Mouse (Mus musculus) stomach, embryonic 16.5 days (tissue): Measurements from ENCODE around the gene Abcb11. TPM values are rescaled to one million over a fixed set of nuclear protein-coding genes. Genes with fewer than 3 reads are reported as not detected.
"Not testable (repeated sequence)": the region's sequence is repeated elsewhere in the genome, so short reads cannot be mapped to it uniquely, and the experiment has no call there.

Experiments used
- ATAC-seq: fragments of 200-750 bp; cut with Nextera tagmentation; 2 replicates; pipeline ENCODE4 v1.8.0; 2017; ENCODE audit warnings: moderate number of reproducible peaks, moderate TSS enrichment; ENCODE audit not compliant: insufficient read depth, low FRiP score
- H3K27ac ChIP-seq: fragments of 300-500 bp; sonication (generic); 2 replicates; pipeline ENCODE4 v1.5.1; 2014; ENCODE audit warnings: low read length
- H3K27me3 ChIP-seq: fragments of 300-500 bp; sonication (generic); 2 replicates; pipeline ENCODE4 v1.6.1; 2014; ENCODE audit warnings: low read length, control low read depth, mixed read lengths; ENCODE audit not compliant: control insufficient read depth, insufficient read depth
- H3K36me3 ChIP-seq: fragments of 300-500 bp; sonication (generic); 2 replicates; pipeline ENCODE4 v1.6.1; 2014; ENCODE audit warnings: low read length; ENCODE audit not compliant: control insufficient read depth, insufficient read depth
- H3K4me1 ChIP-seq: fragments of 300-500 bp; sonication (generic); 2 replicates; pipeline ENCODE4 v1.6.1; 2014; ENCODE audit warnings: low read length, control low read depth, mixed read lengths; ENCODE audit not compliant: control insufficient read depth, insufficient read depth
- H3K4me2 ChIP-seq: fragments of 300-500 bp; sonication (generic); 2 replicates; pipeline ENCODE4 v1.6.1; 2014; ENCODE audit warnings: low read depth, low read length, mixed read lengths
- H3K4me3 ChIP-seq: fragments of 300-500 bp; sonication (generic); replicated peaks from 2 replicates; pipeline ENCODE4 v1.5.1; 2014; ENCODE audit warnings: mild to moderate bottlenecking, low read length
- H3K9ac ChIP-seq: fragments of 300-500 bp; sonication (generic); 2 replicates; pipeline ENCODE4 v1.6.1; 2014; ENCODE audit warnings: low read length
- H3K9me3 ChIP-seq: fragments of 300-500 bp; sonication (generic); replicated peaks from 2 replicates; pipeline ENCODE4 v1.6.1; 2016; ENCODE audit warnings: low read length, control low read depth; ENCODE audit not compliant: control insufficient read depth
- WGBS: fragments of 180-500 bp; shearing (Covaris S2); extraction: QIAGEN DNeasy Blood & Tissue Kit; methylation state at CpG from one replicate; pipeline ENCODE4 v1.1.7; 2014; 5-methylcytosine and 5-hydroxymethylcytosine counted together
- polyA plus RNA-seq: library from polyadenylated mRNA; unstranded; fragments of >200 nt; fragmentation: Nextera tagmentation; extraction: Ambion mirVana; gene quantifications from 2 replicates; pipeline ENCODE4 v1.2.1, GENCODE M21; 2015

Abcb11 gene
- polyA plus RNA-seq, 1 experiment from 2014 or later, result 1.1 TPM

- not testable (repeated sequence) for H3K27ac ChIP-seq, H3K4me3 ChIP-seq, H3K9ac ChIP-seq, H3K9me3 ChIP-seq, H3K4me2 ChIP-seq, ATAC-seq, H3K4me1 ChIP-seq, H3K36me3 ChIP-seq, H3K27me3 ChIP-seq
- WGBS, result 90% methylated on average over 5 of the region's 6 CpGs
These were observed 41.8 kb downstream of the Abcb11 start for GRCm38 (mm10) chr2:69300568-69300967.

- Histone ChIP-seq H3K36me3 (no peaks in the 10 kb centered on the region), H3K27ac (no peak overlapping the region)
- ATAC-seq, result no peak
These were observed 47.9 kb downstream of the Abcb11 start for GRCm38 (mm10) chr2:69294508-69294907.

GRCm38 (mm10) chr2:69288989-69289388 is 53.4 kb downstream of the Abcb11 start:
- no peak overlapping the region for H3K9ac ChIP-seq
- no peak overlapping the region for H3K4me3 ChIP-seq
- no peaks in the 10 kb centered on the region for H3K9me3 ChIP-seq
- ATAC-seq, result no peak
- no peaks in the 10 kb centered on the region for H3K36me3 ChIP-seq
- H3K4me1 ChIP-seq, result no peaks in the 10 kb centered on the region
- H3K27ac ChIP-seq, result no peak overlapping the region
- 60% methylated on average over 5 of the region's 5 CpGs for WGBS
- no peak overlapping the region for H3K4me2 ChIP-seq
- no peaks in the 10 kb centered on the region for H3K27me3 ChIP-seq

More at GRCm38 (mm10) chr2:69294508-69294907, 47.9 kb downstream of the Abcb11 start:
- Histone ChIP-seq H3K9ac (no peak overlapping the region), H3K4me2 (no peak overlapping the region), H3K4me1 (no peaks in the 10 kb centered on the region), H3K4me3 (no peak overlapping the region), H3K27me3 (no peaks in the 10 kb centered on the region), H3K9me3 (no peaks in the 10 kb centered on the region)

GRCm38 (mm10) chr2:69275875-69276274 is 66.5 kb downstream of the Abcb11 start:
- Histone ChIP-seq H3K9ac (no peak overlapping the region), H3K4me3 (no peak overlapping the region), H3K27ac (no peak overlapping the region), H3K4me2 (no peak overlapping the region), H3K4me1 (no peaks in the 10 kb centered on the region), H3K36me3 (no peaks in the 10 kb centered on the region), H3K27me3 (no peaks in the 10 kb centered on the region), H3K9me3 (no peaks in the 10 kb centered on the region)
- no peak for ATAC-seq
- 7% methylated on average over 1 of the region's 1 CpGs for WGBS

GRCm38 (mm10) chr2:69264069-69264618 is 78.3 kb downstream of the Abcb11 start:
- ATAC-seq, result no peak
- Histone ChIP-seq H3K36me3 (no peaks in the 10 kb centered on the region), H3K9ac (no peak overlapping the region), H3K27me3 (no peaks in the 10 kb centered on the region), H3K27ac (no peak overlapping the region), H3K4me1 (no peaks in the 10 kb centered on the region), H3K4me2 (no peak overlapping the region), H3K9me3 (no peaks in the 10 kb centered on the region), H3K4me3 (no peak overlapping the region)

- 60% methylated on average over 16 of the region's 16 CpGs for WGBS
- Histone ChIP-seq H3K27ac (no peak overlapping the region), H3K4me2 (no peak overlapping the region), H3K4me3 (no peak overlapping the region), H3K36me3 (no peaks in the 10 kb centered on the region), H3K9ac (no peak overlapping the region), H3K9me3 (no peaks in the 10 kb centered on the region), H3K4me1 (no peaks in the 10 kb centered on the region), H3K27me3 (no peaks in the 10 kb centered on the region)
- no peak for ATAC-seq
These were observed 94.1 kb downstream of the Abcb11 start for GRCm38 (mm10) chr2:69248221-69248755.

GRCm38 (mm10) chr2:69247081-69247480 is 95.3 kb downstream of the Abcb11 start:
- Histone ChIP-seq H3K4me1 (no peaks in the 10 kb centered on the region), H3K9ac (no peak overlapping the region), H3K4me3 (no peak overlapping the region), H3K27ac (no peak overlapping the region), H3K4me2 (no peak overlapping the region), H3K9me3 (no peaks in the 10 kb centered on the region), H3K27me3 (no peaks in the 10 kb centered on the region), H3K36me3 (no peaks in the 10 kb centered on the region)
- ATAC-seq, result no peak
- WGBS, result 95% methylated on average over 1 of the region's 1 CpGs

GRCm38 (mm10) chr2:69244924-69245323 is 97.5 kb downstream of the Abcb11 start:
- no peak overlapping the region for H3K27ac ChIP-seq
- no peak for ATAC-seq
- no peak overlapping the region for H3K4me3 ChIP-seq

GRCm38 (mm10) chr2:69239315-69239714 is 103.1 kb downstream of the Abcb11 start:
- WGBS, result 69% methylated on average over 9 of the region's 9 CpGs
- Histone ChIP-seq H3K4me3 (no peak overlapping the region), H3K4me2 (no peak overlapping the region), H3K36me3 (no peaks in the 10 kb centered on the region), H3K27me3 (no peaks in the 10 kb centered on the region), H3K4me1 (no peaks in the 10 kb centered on the region), H3K9me3 (no peaks in the 10 kb centered on the region), H3K27ac (no peak overlapping the region), H3K9ac (no peak overlapping the region)
- ATAC-seq, result no peak

More at GRCm38 (mm10) chr2:69244924-69245323, 97.5 kb downstream of the Abcb11 start:
- no peaks in the 10 kb centered on the region for H3K4me1 ChIP-seq
- WGBS, result 29% methylated on average over 2 of the region's 2 CpGs
- no peaks in the 10 kb centered on the region for H3K9me3 ChIP-seq
- no peaks in the 10 kb centered on the region for H3K27me3 ChIP-seq
- H3K9ac ChIP-seq, result no peak overlapping the region
- no peak overlapping the region for H3K4me2 ChIP-seq
- no peaks in the 10 kb centered on the region for H3K36me3 ChIP-seq
